Mouse (Mus musculus) limb, embryonic 13.5 days (tissue): Measurements from ENCODE around the gene Prkab1. TPM values are rescaled to one million over a fixed set of nuclear protein-coding genes. Genes with fewer than 3 reads are reported as not detected.

Source experiments
- ATAC-seq: fragments of 200-750 bp; cut with Nextera tagmentation; 2 replicates; pipeline ENCODE4 v1.8.0; 2017; ENCODE audit warnings: low read depth, moderate number of reproducible peaks, moderate TSS enrichment; ENCODE audit not compliant: low FRiP score
- H3K27ac ChIP-seq: fragments of 300-500 bp; sonication (generic); 2 replicates; pipeline ENCODE4 v1.5.1; 2015; ENCODE audit warnings: inconsistent platforms, mild to moderate bottlenecking, moderate library complexity
- H3K27me3 ChIP-seq: fragments of 300-500 bp; sonication (generic); 2 replicates; pipeline ENCODE4 v1.6.1; 2015; ENCODE audit warnings: mild to moderate bottlenecking, inconsistent platforms
- H3K36me3 ChIP-seq: fragments of 300-500 bp; sonication (generic); 2 replicates; pipeline ENCODE4 v1.6.1; 2015; ENCODE audit warnings: inconsistent platforms, mild to moderate bottlenecking, moderate library complexity
- H3K4me1 ChIP-seq: fragments of 300-500 bp; sonication (generic); 2 replicates; pipeline ENCODE4 v1.6.1; 2015; ENCODE audit warnings: inconsistent platforms
- H3K4me2 ChIP-seq: fragments of 300-500 bp; sonication (generic); replicated peaks from 2 replicates; pipeline ENCODE4 v1.6.1; 2015; ENCODE audit warnings: inconsistent platforms, mild to moderate bottlenecking, moderate library complexity
- H3K4me3 ChIP-seq: fragments of 300-500 bp; sonication (generic); 2 replicates; pipeline ENCODE4 v1.5.1; 2015; ENCODE audit warnings: moderate library complexity, mild to moderate bottlenecking, inconsistent platforms
- H3K9ac ChIP-seq: fragments of 300-500 bp; sonication (generic); 2 replicates; pipeline ENCODE4 v1.6.1; 2015; ENCODE audit warnings: mild to moderate bottlenecking, inconsistent platforms
- H3K9me3 ChIP-seq: fragments of 300-500 bp; sonication (generic); 2 replicates; pipeline ENCODE4 v1.6.1; 2016; ENCODE audit warnings: inconsistent platforms
- WGBS: fragments of 180-500 bp; shearing (Covaris S2); methylation state at CpG from one replicate; pipeline ENCODE4 v1.1.7; 2015; 5-methylcytosine and 5-hydroxymethylcytosine counted together
- polyA plus RNA-seq: library from polyadenylated mRNA; unstranded; fragments of >200 nt; fragmentation: Nextera tagmentation; extraction: Ambion mirVana; gene quantifications from 2 replicates; pipeline ENCODE4 v1.2.1, GENCODE M21; 2015

Prkab1 gene
- polyA plus RNA-seq, 1 experiment from 2014 or later = 69.9 TPM

GRCm38 (mm10) chr5:115976446-115976845 is 47.9 kb downstream of the Prkab1 start:
- H3K27me3 ChIP-seq = no peaks in the 10 kb centered on the region
- WGBS = 98% methylated on average over 5 of the region's 5 CpGs
- peaks cover 8% of the 10 kb centered on the region; the same call in 1 of the 2 replicates for H3K4me1 ChIP-seq
- no peak overlapping the region for H3K9ac ChIP-seq
- no peak overlapping the region for H3K4me2 ChIP-seq
- peaks cover 34% of the 10 kb centered on the region for H3K36me3 ChIP-seq
- no peak for ATAC-seq
- no peak overlapping the region for H3K27ac ChIP-seq
- H3K4me3 ChIP-seq = no peak overlapping the region
- H3K9me3 ChIP-seq = no peaks in the 10 kb centered on the region

GRCm38 (mm10) chr5:115975672-115976071 is 48.6 kb downstream of the Prkab1 start:
- Histone ChIP-seq H3K9me3 (no peaks in the 10 kb centered on the region), H3K27ac (no peak overlapping the region), H3K4me3 (no peak overlapping the region), H3K36me3 (peaks cover 39% of the 10 kb centered on the region), H3K4me1 (peaks cover 8% of the 10 kb centered on the region; the same call in 1 of the 2 replicates), H3K27me3 (no peaks in the 10 kb centered on the region), H3K9ac (no peak overlapping the region), H3K4me2 (no peak overlapping the region)
- WGBS = 91% methylated on average over 10 of the region's 10 CpGs
- no peak for ATAC-seq

GRCm38 (mm10) chr5:115971236-115971635 is 53.1 kb downstream of the Prkab1 start:
- WGBS = 86% methylated on average over 15 of the region's 15 CpGs
- no peaks in the 10 kb centered on the region for H3K4me1 ChIP-seq
- peaks cover 51% of the 10 kb centered on the region for H3K36me3 ChIP-seq
- H3K27me3 ChIP-seq = no peaks in the 10 kb centered on the region
- no peak overlapping the region for H3K4me3 ChIP-seq
- H3K9ac ChIP-seq = no peak overlapping the region
- ATAC-seq = no peak
- no peak overlapping the region for H3K27ac ChIP-seq
- no peak overlapping the region for H3K4me2 ChIP-seq
- H3K9me3 ChIP-seq = no peaks in the 10 kb centered on the region

Other genes starting within 250 kb of the Prkab1 start
- 28.6 and 28.9 TPM in 2 replicates for gene Cit, start 179.2 kb downstream of the Prkab1 start, polyA plus RNA-seq
- not detected in 2 replicates for gene Tmem233, start 58.7 kb upstream of the Prkab1 start, polyA plus RNA-seq